Mouse (Mus musculus): ENCODE measurements at regions not wholly inside any gene's neighbourhood (a gene's known extent, or its start where the extent isn't known, plus 50 kb on each side); places are given as distances from the start of the nearest gene placed in this dataset.

DNA sequence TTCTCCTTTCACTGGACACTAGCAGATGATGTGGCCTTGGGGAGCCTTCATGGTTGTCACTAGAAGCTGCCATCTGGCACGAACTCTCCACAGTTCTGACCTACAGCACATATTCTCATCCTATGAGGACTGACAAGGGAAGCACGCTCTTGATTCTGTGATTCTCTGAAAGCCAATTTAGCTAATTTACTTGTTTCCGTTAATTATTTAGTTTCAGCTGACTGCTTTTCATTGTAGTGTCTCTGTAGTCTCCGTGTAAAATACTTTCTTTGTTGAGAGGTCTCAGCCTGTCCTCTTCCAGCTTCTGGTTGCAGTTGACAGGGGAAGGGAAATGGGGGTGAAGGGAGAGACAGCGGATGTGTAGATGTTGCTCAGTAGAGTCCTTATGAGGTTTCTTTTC, 102.9 kb upstream of the Sp4 start:
- DNase-seq = no peak

DNA sequence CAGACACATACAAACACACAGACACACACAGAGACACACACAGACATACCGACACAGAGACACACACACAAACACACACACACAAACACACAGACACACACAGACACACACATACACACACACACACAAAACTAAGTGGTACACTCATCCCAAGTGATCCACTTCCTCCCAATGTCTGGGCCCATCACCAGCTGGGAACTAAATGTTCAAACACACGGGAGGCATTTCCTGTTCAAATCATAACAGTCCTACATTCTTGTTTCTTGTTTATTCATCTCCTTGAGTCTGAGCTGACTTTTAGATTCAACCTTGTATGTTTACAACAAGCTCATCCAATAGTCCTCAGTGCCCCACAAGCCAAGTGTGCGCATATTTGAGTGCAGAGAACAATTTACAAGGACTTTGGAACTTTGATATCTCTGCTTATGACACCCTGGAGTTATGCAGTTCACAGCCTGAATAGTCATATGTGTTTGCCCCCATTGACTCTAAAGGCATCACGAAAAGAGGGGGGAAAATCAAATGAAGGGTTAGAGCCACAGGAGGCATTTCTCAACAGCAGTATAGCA, 102.4 kb upstream of the Sp4 start:
- DNase-seq = peak; percentile 46

DNA sequence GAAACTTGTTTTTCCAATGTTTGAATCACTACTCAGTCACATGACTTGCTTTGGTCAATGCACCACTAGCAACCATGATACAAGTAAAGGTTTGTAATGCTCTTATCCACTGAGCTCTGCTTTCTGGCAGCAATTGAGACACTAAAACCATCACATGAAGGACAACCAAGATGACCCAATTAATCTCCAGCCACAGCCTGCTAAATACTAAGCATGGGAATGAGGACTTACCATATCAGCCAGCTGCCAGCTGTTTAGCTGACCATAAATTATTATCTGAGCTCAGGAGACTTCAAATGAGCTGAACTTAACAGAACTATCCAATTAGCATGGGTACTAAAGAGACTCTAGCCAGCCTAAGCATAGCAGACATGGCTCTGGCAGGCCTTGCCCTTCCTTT, 100.1 kb upstream of the Sp4 start:
- no peak for DNase-seq

DNA sequence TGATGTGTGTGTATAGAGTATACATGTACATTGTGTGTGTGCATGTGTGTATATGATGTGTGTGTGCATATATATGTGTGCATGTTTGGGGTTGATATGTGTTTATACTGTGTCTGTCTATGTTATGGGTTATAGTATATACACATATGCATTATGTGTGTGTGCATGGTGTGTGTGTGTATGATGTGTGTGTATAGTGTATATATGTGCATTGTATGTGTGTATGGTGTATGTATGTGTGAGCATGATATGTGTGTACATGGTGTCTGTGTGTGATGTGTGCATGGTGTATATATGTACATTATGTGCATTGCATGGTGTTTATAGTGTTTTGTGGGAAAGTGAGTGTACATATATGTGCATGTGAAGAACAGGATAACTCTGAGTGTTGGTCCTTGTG, 90.4 kb upstream of the Sp4 start:
- DNase-seq = no peak

DNA sequence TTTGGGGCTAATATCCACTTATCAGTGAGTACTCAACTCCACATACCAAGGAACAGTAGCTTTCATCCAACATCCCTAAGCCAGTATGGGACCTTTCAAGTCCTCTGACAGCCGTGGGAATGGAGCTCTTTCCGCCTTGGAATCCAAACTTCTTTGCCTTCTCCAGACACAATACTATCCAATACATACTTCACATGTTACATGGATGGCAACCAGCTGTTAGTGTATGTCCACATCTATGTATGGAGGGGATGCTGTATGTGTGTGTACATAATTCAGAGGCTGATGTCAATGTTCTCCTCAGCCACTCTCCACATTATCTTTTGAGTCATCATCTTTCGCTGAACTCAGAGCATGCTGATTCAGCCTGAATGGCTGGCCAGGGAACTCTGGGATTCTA, 79.8 kb upstream of the Sp4 start:
- DNase-seq = no peak

DNA sequence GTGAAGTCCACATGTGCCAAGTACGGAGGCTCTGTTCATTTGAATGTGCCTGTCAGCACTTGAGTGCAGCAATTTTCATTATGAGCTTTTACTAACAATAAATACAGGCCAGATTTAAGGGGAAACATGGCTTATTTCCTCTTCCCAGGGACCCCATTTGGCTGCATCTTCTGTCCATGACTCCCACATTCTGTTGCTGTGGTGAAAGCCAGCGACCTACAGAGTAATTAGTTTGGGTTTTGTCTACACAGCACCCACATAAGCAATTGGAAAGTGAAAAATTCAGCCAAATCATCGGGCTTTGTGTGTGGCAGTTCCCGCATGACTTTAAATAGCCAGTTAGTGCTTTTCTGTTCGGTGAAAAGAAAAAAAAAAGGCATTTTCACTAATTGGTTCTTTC, 76.7 kb upstream of the Sp4 start:
- DNase-seq = no peak

DNA sequence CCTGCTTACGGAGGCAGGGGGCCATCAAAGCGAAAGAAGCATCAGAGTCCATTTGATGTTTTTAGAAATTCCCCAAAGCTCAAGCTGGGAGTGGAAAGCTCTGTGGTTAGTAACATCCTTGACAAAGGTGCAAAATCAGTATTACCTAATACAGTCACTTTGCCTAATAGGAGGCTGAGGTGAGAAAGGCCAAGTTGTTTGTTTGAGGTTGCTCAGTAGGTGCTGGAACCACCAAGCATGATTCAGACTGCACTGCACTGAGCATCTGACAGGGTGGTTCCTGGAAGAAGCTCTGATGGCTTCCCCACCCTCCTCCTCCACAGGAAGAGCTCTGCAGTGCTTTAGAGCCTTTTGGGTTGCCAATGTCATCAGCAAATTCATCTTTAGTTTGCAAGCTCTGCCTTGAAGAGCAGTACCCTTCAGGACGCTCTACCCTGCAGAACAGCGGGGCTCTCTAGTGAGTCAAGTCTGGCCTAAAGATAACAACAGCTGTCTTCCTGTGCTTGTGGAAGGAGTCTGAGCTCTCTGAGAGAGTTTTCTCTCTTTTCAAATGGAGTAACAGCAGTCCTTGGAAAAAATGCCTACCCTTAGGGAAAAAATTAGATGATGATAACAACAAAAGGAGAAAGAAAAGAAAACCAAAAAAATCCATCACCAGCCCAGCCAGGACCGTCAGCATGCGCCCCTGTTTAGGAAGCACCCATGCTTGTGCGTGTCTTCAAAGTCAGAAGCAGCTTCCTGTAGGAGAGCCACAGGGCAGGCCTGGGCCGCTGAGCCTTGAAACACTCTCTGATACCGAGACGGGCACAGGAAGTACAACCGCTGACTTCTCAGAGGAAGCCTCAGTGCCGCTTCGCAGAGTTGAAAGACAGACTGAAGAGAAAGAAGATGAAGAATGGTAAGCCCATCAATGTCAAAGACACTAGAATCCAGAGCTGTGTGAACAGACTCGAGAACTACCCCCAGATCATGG, 75.6 kb upstream of the Sp4 start:
- DNase-seq = peak; percentile 46

DNA sequence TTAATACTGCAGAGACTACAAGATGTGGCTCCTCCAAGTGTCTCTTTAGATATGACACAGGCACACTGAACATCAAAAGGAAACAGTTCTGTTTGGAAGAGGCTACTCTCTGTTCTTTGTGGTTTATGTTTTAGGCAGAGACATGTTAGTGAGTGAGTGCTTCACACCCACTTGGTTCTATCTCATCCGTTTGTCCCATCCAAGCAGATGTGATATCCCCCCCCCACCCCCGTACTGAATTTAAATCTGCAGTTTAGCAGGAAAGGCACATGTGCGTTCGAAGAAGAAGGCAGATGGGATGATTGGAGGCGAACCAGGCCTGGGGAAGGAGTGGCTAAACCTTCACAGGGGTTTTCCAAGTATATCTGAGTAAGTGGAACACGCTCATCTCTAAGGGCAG, 72.0 kb upstream of the Sp4 start:
- no peak for DNase-seq

DNA sequence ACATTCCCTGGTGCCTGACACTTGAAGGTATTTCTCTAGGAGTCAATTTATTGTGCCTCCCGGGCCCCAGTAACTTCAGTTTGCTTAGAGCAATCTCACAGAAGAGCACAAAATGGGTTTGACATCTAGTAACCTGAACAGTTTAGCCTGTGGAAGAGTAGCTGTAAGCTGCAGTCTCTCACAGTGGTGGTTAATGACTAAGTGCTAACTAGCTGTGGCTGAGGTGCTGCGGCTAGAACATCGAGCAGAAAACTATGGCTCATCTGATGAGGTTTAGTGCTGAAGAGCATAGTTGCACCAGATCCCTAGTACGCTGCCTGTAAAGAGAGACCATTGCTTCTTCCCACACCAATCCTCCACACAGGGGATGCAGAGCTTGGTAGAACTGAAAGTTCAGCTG, 70.7 kb upstream of the Sp4 start:
- no peak for DNase-seq

DNA sequence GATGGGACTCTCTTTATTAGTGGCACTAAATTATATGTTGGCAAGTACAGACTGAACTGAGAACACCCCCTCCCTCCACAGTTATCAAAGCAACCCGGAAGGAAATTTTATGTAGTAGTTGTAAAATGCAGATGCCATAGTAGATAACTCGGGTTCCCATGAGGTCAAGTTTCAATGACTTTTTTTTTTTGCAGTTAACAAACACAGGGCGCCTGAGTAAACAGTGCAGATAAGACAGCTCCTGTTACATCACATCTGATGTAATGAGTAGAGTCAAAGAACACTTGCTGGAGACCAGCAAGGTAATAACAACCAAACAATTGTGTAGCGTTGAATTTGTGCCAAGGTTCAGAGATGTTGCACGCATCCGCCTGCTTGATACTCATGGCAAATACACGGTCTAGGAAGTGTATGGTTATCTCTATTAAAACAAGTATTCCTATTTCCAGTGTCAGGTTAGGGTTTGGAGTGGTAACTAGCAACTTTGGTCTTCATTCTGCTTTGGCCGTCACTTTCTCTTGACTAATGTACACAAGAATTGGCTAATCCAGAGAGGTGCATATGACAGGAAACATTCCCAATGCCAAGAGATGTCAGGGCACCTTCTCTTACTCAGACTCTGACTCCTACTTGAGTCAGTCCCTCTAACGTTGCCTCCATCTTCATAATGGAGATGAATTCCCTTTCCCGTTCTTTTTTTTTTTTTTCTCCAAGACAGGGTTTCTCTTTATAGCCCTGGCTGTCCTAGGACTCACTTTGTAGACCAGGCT, 66.3 kb upstream of the Sp4 start:
- DNase-seq = peak; percentile 31

DNA sequence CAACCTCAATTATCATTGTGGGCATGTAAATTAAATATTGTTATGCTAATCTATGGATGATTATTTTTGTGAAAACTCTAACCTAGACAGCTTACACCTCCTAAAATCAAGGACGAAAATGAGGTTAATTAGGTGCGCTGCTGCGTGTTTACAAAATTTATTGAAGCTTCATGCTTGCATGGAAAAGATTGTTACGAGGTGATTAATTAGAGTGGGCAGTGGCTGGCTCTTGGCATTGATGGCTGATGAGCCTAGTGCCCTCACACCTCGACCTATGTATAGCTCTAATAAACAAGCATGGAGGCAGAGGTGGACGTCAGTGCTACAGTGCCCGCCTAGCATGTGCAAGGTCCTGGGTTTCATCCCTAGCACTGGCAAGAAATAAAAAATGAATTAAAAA, 51.6 kb upstream of the Sp4 start:
- no peak for DNase-seq

DNA sequence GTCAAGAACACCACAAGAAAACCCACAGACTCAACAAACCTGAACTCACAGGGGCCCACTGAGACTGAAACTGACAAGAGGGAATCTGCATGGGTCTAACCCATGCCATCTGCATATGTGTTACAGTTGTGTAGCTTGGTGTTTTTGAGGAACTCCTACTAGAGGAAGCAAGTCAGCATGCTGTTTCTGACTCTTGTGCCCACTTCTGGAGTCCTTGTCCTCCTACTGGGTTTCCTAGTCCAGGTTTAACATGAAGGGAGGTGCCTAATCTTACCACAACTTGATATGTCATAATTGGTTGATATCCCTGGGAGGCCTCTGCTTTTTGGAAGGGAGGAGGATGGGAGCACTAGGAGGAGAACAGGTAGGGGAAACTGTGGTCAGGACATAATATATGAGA, 50.2 kb upstream of the Sp4 start:
- no peak for DNase-seq

All from lung, postnatal 36 days (tissue).